Mouse (Mus musculus) ES-E14 (cell line): ENCODE measurements at regions not wholly inside any gene's neighbourhood (a gene's known extent, or its start where the extent isn't known, plus 50 kb on each side); places are given as distances from the start of the nearest gene placed in this dataset.

Experiments
- DNase-seq: peaks from one replicate; pipeline ENCODE4 v3.0.0-alpha.2; 2013; ENCODE audit warnings: low read depth, low spot score
- H3K27ac ChIP-seq: 2 replicates; pipeline ENCODE4 v1.5.1; 2012; ENCODE audit warnings: low read depth, mild to moderate bottlenecking, low read length, moderate library complexity, mixed read lengths; ENCODE audit not compliant: poor library complexity, insufficient read depth, severe bottlenecking
- H3K36me3 ChIP-seq: 2 replicates; pipeline ENCODE4 v1.6.1; 2012; ENCODE audit warnings: mild to moderate bottlenecking, low read length, moderate library complexity, mixed read lengths; ENCODE audit not compliant: control insufficient read depth, poor library complexity, insufficient read depth, severe bottlenecking
- H3K4me1 ChIP-seq, 2 experiments: fragments of 150-350 bp in 1 of 2; sonication (generic) in 1 of 2; 2 replicates each; pipeline ENCODE4 v1.6.1; 2012; ENCODE audit warnings: low read length in 2 of 2, mild to moderate bottlenecking in 1 of 2, mixed read lengths in 1 of 2; ENCODE audit not compliant: control insufficient read depth in 2 of 2, insufficient read depth in 2 of 2, poor library complexity in 1 of 2
- H3K4me3 ChIP-seq, 2 experiments: fragments of 150-350 bp in 1 of 2; sonication (generic) in 1 of 2; 2 replicates each; pipeline ENCODE4 v1.5.1; 2012; ENCODE audit warnings: low read length in 2 of 2, low read depth in 1 of 2, mild to moderate bottlenecking in 1 of 2, mixed read lengths in 1 of 2; ENCODE audit not compliant: insufficient read depth in 1 of 2, poor library complexity in 1 of 2, severe bottlenecking in 1 of 2
- H3K9ac ChIP-seq: 2 replicates; pipeline ENCODE4 v1.6.1; 2012; ENCODE audit warnings: low read depth, mild to moderate bottlenecking, low read length, mixed read lengths; ENCODE audit not compliant: poor library complexity, insufficient read depth, severe bottlenecking
- H3K9me3 ChIP-seq: fragments of 150-350 bp; sonication (generic); 2 replicates; pipeline ENCODE4 v1.6.1; 2012; ENCODE audit warnings: low read depth, mild to moderate bottlenecking, low read length; ENCODE audit not compliant: control insufficient read depth, insufficient read depth
- CHD2 ChIP-seq: IDR thresholded peaks from 2 replicates; pipeline ENCODE4 v1.6.1; 2014; ENCODE audit warnings: mild to moderate bottlenecking, low read depth, low read length, inconsistent platforms
- HCFC1 ChIP-seq: IDR thresholded peaks from 2 replicates; pipeline ENCODE4 v1.6.1; 2012; ENCODE audit warnings: low read length, inconsistent platforms, borderline replicate concordance; ENCODE audit not compliant: insufficient read depth
- MAFK ChIP-seq: IDR thresholded peaks from 2 replicates; pipeline ENCODE4 v1.6.1; 2014; ENCODE audit warnings: mild to moderate bottlenecking, low read depth, low read length, inconsistent platforms; ENCODE audit not compliant: insufficient read depth
- ZC3H11A ChIP-seq: IDR thresholded peaks from 2 replicates; pipeline ENCODE4 v1.6.1; 2012; ENCODE audit warnings: low read depth, mild to moderate bottlenecking, inconsistent platforms, low read length, borderline replicate concordance
- ZNF384 ChIP-seq: IDR thresholded peaks from 2 replicates; pipeline ENCODE4 v1.6.1; 2012; ENCODE audit warnings: low read depth, low read length, inconsistent platforms
- in situ Hi-C, 2 experiments: fragments of 600-800 bp; cut with MboI; formaldehyde crosslinking; loops; one replicate each; pipeline ENCODE4 v1.15.1; 2025; ENCODE audit warnings: low sequenced_read_pairs in 2 of 2, inconsistent platforms in 1 of 2; ENCODE audit not compliant: unreplicated experiment in 2 of 2

DNA sequence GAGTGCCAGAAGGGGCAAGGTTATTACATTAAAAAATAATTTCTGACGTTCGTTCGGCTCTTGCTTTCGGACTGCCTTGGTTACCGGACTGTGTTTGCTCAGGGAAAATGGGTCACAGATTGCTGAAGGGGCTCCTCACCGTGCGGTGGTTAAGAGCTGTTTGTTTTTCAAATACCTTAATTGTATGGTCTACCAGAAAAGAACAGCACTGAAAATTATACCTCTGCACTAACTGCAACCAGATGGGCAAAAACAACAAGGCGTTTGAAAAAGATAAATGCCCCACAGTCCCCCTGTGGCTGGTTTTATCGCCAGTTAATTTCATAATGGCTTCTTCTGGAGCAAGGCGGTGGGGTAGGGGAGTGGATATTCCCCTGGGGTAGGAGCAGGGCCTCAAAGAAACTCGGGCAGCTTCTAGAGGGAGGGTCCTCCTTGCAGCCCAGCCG is 236.2 kb upstream of the Tnp1 start:
- no peak for TF ChIP-seq HCFC1
- TF ChIP-seq ZC3H11A = no peak
- TF ChIP-seq ZNF384 = no peak
- no peak for TF ChIP-seq MAFK
- no peak for TF ChIP-seq CHD2
- no peak overlapping the region for H3K4me3 ChIP-seq
- no peak overlapping the region for H3K9ac ChIP-seq
- no peak for DNase-seq
- in situ Hi-C loops = loop anchor here in 1 of 2 experiments (25.0 kb wide), 1 partner anchor 365 kb away; no protein-coding TSS in a partner anchor
- no peaks in the 10 kb centered on the region for H3K36me3 ChIP-seq
- H3K4me1 ChIP-seq = no peaks in the 10 kb centered on the region
- no peak overlapping the region for H3K27ac ChIP-seq
- no peaks in the 10 kb centered on the region for H3K9me3 ChIP-seq

DNA sequence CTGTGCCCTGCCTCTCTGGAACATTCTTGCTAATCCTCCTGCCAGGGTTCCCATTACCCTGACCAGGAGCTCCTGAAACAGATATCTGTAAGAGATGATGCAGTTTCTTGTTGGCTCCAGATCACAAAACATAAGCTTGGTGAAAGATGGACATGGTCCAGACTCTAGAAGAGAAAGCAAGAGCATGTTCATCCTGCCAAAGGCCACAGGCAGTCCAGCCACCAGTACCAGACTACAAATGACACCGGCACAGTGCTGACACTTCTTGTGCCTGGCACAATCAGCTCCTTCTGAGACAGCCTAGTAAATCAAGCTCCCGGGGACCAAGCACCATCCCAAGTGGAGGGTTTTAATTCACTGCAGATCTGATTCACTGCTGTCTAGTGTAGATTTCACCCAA is 228.3 kb upstream of the Tnp1 start:
- Histone ChIP-seq H3K4me1 (no peaks in the 10 kb centered on the region), H3K4me3 (no peak overlapping the region), H3K36me3 (no peaks in the 10 kb centered on the region), H3K9ac (no peak overlapping the region), H3K27ac (no peak overlapping the region), H3K9me3 (no peaks in the 10 kb centered on the region)
- in situ Hi-C loops = no loop called here
- TF ChIP-seq ZC3H11A (no peak), CHD2 (no peak), ZNF384 (no peak), MAFK (no peak), HCFC1 (no peak)
- DNase-seq = no peak

DNA sequence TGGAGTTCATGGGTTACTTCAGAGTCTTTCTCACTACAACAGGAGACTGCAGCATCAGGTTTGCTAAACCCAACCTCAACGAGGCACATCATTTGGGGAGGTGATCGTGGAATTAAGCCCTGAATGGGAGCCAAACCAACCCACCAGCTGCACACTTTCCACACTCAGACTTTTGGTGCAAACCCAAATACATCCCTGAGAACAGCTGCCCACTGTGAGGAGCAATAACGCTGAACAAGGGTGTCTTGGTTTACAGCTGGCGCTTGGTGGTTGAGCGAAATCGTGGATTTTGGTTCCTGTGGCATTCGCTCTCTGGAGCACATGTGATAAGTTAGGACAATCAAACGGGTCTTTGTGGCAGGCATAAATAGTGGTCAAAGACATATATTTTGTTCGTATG is 226.6 kb upstream of the Tnp1 start:
- in situ Hi-C loops = no loop called here
- no peak for TF ChIP-seq CHD2
- TF ChIP-seq ZNF384 = no peak
- TF ChIP-seq MAFK = no peak
- TF ChIP-seq ZC3H11A = no peak
- TF ChIP-seq HCFC1 = no peak

GRCm38 (mm10) chr1:73236867-73237266 is 221.2 kb upstream of the Tnp1 start:
- no peak for TF ChIP-seq ZC3H11A
- no peak for TF ChIP-seq ZNF384
- no peak for TF ChIP-seq CHD2
- no peak for TF ChIP-seq HCFC1
- TF ChIP-seq MAFK = no peak
- no peak for DNase-seq
- no peak overlapping the region for H3K27ac ChIP-seq
- no peak overlapping the region for H3K9ac ChIP-seq
- H3K36me3 ChIP-seq = no peaks in the 10 kb centered on the region
- no peaks in the 10 kb centered on the region for H3K9me3 ChIP-seq
- in situ Hi-C loops = no loop called here
- no peak overlapping the region for H3K4me3 ChIP-seq
- no peaks in the 10 kb centered on the region for H3K4me1 ChIP-seq

More for the DNA sequence above, 226.6 kb upstream of the Tnp1 start:
- Histone ChIP-seq H3K4me1 (no peaks in the 10 kb centered on the region), H3K9me3 (no peaks in the 10 kb centered on the region), H3K27ac (no peak overlapping the region), H3K4me3 (no peak overlapping the region), H3K9ac (no peak overlapping the region), H3K36me3 (no peaks in the 10 kb centered on the region)
- DNase-seq = no peak

DNA sequence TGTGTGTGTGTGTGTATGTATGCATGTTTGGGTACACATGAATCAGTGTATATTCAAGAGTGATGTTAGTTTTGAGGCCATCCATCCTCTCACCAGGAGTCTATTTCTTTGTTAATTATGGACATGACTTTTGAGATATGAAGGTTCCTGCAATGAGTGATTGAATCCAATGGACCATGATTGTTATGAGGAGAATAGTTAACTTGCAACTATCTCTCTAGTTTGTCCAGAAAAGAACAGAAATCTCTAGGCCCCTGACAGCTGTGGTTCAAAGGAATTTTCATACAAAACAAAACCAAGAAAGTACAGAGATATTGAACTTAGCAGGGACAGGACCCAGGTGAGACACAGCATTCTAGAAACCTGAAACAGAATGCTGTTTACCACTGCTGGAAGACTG is 217.9 kb upstream of the Tnp1 start:
- in situ Hi-C loops = no loop called here
- Histone ChIP-seq H3K4me3 (no peak overlapping the region), H3K27ac (no peak overlapping the region), H3K9ac (no peak overlapping the region), H3K4me1 (no peaks in the 10 kb centered on the region), H3K9me3 (no peaks in the 10 kb centered on the region), H3K36me3 (no peaks in the 10 kb centered on the region)
- no peak for DNase-seq
- no peak for TF ChIP-seq HCFC1
- no peak for TF ChIP-seq ZC3H11A
- no peak for TF ChIP-seq ZNF384
- no peak for TF ChIP-seq MAFK
- no peak for TF ChIP-seq CHD2
